Mouse (Mus musculus) kidney, embryonic 15.5 days (tissue): ENCODE results near the gene Ppfia2. TPM values are rescaled to one million over a fixed set of nuclear protein-coding genes. Genes with fewer than 3 reads are reported as not detected.

ENCODE experiments used
- ATAC-seq: fragments of 200-750 bp; cut with Nextera tagmentation; replicated peaks from 2 replicates; pipeline ENCODE4 v1.8.0; 2017; ENCODE audit warnings: moderate TSS enrichment; ENCODE audit not compliant: low FRiP score
- H3K27ac ChIP-seq: fragments of 300-500 bp; sonication (generic); 2 replicates; pipeline ENCODE4 v1.5.1; 2015; ENCODE audit warnings: mild to moderate bottlenecking, inconsistent platforms
- H3K27me3 ChIP-seq: fragments of 300-500 bp; sonication (generic); 2 replicates; pipeline ENCODE4 v1.6.1; 2015; ENCODE audit warnings: inconsistent platforms
- H3K36me3 ChIP-seq: fragments of 300-500 bp; sonication (generic); 2 replicates; pipeline ENCODE4 v1.6.1; 2015; ENCODE audit warnings: inconsistent platforms
- H3K4me1 ChIP-seq: fragments of 300-500 bp; sonication (generic); 2 replicates; pipeline ENCODE4 v1.6.1; 2015; ENCODE audit warnings: inconsistent platforms
- H3K4me2 ChIP-seq: fragments of 300-500 bp; sonication (generic); 2 replicates; pipeline ENCODE4 v1.6.1; 2015; ENCODE audit warnings: moderate library complexity, mild to moderate bottlenecking, inconsistent platforms
- H3K4me3 ChIP-seq: fragments of 300-500 bp; sonication (generic); replicated peaks from 2 replicates; pipeline ENCODE4 v1.5.1; 2015; ENCODE audit warnings: mild to moderate bottlenecking, inconsistent platforms
- H3K9ac ChIP-seq: fragments of 300-500 bp; sonication (generic); 2 replicates; pipeline ENCODE4 v1.6.1; 2015; ENCODE audit warnings: mild to moderate bottlenecking, inconsistent platforms
- H3K9me3 ChIP-seq: fragments of 300-500 bp; sonication (generic); replicated peaks from 2 replicates; pipeline ENCODE4 v1.6.1; 2016; ENCODE audit warnings: inconsistent platforms
- WGBS: fragments of 180-500 bp; shearing (Covaris S2); methylation state at CpG from one replicate; pipeline ENCODE4 v1.1.7; 2015; ENCODE audit warnings: mixed read lengths; 5-methylcytosine and 5-hydroxymethylcytosine counted together
- polyA plus RNA-seq: library from polyadenylated mRNA; unstranded; fragments of >200 nt; fragmentation: Nextera tagmentation; extraction: Ambion mirVana; gene quantifications from 2 replicates; pipeline ENCODE4 v1.2.1, GENCODE M21; 2015

Gene Ppfia2
- polyA plus RNA-seq, result 0.53 and 0.86 TPM in 2 replicates

GRCm38 (mm10) chr10:106469855-106470532, at the start of gene Ppfia2:
TSS of gene Ppfia2 (plus strand) at chr10:106470339.
- peak within 1 kb of the TSS; percentile 15 for H3K9ac ChIP-seq
- no peaks in the 10 kb centered on the region for H3K36me3 ChIP-seq
- peak; percentile 89 for ATAC-seq
- H3K4me2 ChIP-seq, result peak within 1 kb of the TSS; percentile 90
- no peaks in the 10 kb centered on the region for H3K9me3 ChIP-seq
- H3K27me3 ChIP-seq, result peaks cover 41% of the 10 kb centered on the region
- no peak within 1 kb of the TSS for H3K27ac ChIP-seq
- peak within 1 kb of the TSS; percentile 52 for H3K4me3 ChIP-seq
- peaks cover 19% of the 10 kb centered on the region for H3K4me1 ChIP-seq
- under 1% methylated on average over 30 of the region's 30 CpGs for whole genome bisulfite sequencing

- H3K27ac ChIP-seq, result no peak overlapping the region
- no peaks in the 10 kb centered on the region for H3K36me3 ChIP-seq
- ATAC-seq, result 0 out of 2 replicates have a peak, but pooled peaks have one; percentile 47
- peaks cover 19% of the 10 kb centered on the region for H3K4me1 ChIP-seq
- no peak overlapping the region for H3K9ac ChIP-seq
- no peaks in the 10 kb centered on the region for H3K9me3 ChIP-seq
- WGBS, result 2% methylated on average over 19 of the region's 19 CpGs
- H3K27me3 ChIP-seq, result peaks cover 41% of the 10 kb centered on the region
- H3K4me3 ChIP-seq, result peak overlapping the region; percentile 52
- peak overlapping the region; percentile 90 for H3K4me2 ChIP-seq
Observed at GRCm38 (mm10) chr10:106468956-106469721, 1.0 kb upstream of the Ppfia2 start.

DNA sequence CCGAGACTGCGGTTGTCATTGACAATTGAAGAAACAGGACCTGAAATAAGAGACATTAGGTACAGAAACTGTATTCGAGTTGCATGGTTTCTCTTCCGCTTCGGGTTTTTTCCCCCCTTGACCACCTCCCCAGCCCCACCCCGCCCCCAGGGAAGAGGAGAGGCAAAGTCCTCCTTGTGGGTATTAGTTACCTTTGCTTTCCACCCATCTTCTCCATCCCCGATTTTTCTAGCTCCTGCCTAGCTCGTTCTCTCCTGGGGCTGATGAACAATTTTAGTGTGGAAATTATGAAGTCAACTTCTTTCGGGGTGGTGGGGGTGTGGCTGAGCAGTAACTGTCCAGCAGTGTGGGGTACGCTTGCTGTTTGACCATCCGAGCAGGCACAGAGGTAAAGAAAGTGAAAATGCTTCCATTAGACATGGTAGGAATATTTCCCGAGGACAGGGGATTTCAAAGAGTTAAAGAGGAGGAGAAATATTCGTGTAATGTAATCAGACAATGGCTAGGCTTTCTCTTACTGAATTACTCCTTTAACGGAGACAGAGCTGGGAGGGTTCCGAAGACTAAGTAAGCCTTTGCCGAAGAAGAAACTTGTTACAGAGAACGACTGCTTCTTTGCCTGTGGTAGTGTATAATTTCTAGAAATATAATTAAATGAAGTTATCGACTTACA, 530 bp downstream of the Ppfia2 start:
- Histone ChIP-seq H3K27me3 (peaks cover 41% of the 10 kb centered on the region), H3K36me3 (no peaks in the 10 kb centered on the region), H3K4me2 (peak overlapping the region; percentile 90), H3K4me3 (peak overlapping the region; percentile 52), H3K9me3 (no peaks in the 10 kb centered on the region), H3K4me1 (peaks cover 19% of the 10 kb centered on the region), H3K9ac (peak overlapping the region; percentile 15), H3K27ac (no peak overlapping the region)
- no peak for ATAC-seq
- 11% methylated on average over 18 of the region's 18 CpGs for WGBS

DNA sequence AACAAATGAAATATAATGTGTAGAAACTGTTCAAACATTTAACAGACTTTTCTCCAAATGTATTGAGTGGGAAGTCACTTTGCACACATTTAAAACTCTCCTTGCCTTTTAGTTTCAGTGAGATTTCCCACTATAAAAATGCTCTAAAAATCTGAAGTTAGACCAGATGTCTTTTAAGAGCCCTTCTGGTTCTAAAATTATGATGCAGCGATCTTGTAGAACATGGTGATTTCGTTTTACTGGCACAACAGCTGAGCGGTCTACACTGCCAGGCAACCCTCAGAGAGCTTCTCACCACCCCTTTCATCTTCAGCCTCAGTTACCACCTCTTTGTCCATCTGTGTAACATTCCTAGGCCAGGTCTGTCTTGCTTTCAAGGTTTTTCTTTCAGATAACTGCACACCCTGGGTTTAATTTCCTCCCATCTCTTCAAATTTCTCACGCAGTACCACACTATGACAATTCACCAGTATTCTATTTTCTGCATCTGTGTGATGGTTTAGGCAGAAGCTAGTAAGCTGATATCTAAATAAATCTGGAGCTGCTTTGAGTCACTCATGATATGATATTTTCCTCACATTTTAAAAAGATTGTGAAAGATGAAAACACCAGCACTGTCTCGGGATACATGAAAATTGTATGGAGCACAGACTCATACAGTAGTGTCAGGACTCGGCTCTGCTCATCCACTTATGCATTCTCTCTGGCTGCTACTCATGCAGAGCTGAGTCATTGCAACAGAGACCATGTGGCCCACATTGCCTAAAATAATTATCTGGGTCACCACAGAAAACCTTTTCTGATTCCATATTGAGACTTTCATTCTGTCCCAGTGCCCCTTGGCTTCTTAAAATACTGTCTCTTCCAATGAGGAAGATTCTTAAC, 39.4 kb downstream of the Ppfia2 start:
- no peaks in the 10 kb centered on the region for H3K4me1 ChIP-seq
- H3K27ac ChIP-seq, result no peak overlapping the region
- no peaks in the 10 kb centered on the region for H3K27me3 ChIP-seq
- no peaks in the 10 kb centered on the region for H3K36me3 ChIP-seq
- H3K4me3 ChIP-seq, result no peak overlapping the region
- no peak overlapping the region for H3K9ac ChIP-seq
- 83% methylated on average over 6 of the region's 6 CpGs for WGBS
- ATAC-seq, result no peak
- no peak overlapping the region for H3K4me2 ChIP-seq
- no peaks in the 10 kb centered on the region for H3K9me3 ChIP-seq

DNA sequence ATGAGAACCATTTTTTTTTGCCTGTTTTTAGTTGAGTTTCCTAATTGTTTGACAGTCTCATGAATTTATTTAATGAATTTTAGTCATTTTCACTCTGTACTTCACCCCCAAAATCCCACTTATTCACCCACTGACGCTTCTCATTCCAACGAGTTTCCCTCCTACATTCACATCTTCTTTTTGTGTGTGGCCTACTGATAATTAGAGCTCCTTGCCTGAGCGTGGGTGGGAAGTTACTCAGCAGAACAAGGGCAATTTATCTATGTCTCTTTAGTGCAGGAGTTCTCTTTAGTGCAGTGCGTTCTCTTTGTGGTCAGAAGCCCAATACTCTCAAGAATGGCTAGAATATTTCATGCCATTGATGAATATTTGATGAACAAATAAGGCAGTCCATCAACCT, 95.9 kb downstream of the Ppfia2 start:
- H3K36me3 ChIP-seq, result no peaks in the 10 kb centered on the region

GRCm38 (mm10) chr10:106585026-106585425, 114.9 kb downstream of the Ppfia2 start:
- 0 out of 2 replicates have a peak, but pooled peaks have one; percentile 15 for ATAC-seq
- 77% methylated on average over 4 of the region's 4 CpGs for WGBS

More for the DNA sequence above, 95.9 kb downstream of the Ppfia2 start:
- ATAC-seq, result no peak
- Histone ChIP-seq H3K4me3 (no peak overlapping the region), H3K27me3 (no peaks in the 10 kb centered on the region), H3K4me1 (no peaks in the 10 kb centered on the region), H3K9ac (no peak overlapping the region), H3K27ac (no peak overlapping the region), H3K4me2 (no peak overlapping the region), H3K9me3 (no peaks in the 10 kb centered on the region)
- 41% methylated on average over 4 of the region's 4 CpGs for WGBS

DNA sequence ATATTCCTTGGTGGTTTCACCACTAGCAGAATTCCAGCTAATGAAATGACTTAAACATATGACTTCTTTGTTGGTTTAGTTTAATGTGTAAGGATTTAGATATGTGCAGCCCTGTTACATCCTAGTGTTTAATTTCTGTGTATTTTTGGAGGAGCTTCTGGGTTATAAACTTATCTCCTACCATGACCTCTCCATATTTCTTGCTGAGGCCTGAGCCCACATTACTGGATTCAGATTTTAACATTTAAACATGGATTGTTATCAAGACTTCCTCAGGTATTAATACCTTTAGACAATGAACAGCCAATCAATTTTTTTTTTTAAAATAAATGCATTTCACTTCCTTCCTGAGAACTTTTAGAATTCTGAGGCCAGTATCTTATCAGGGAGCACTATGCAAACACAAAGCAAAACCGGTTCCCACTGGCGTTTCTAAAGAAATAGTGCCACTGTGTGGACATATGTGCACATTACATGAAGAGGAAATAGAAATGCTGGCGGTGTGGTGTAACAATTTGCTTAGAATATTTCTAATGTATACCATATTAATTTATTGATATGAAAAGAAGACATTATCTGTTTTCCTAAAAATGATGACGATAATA, 115.4 kb downstream of the Ppfia2 start:
- Histone ChIP-seq H3K4me3 (no peak overlapping the region), H3K9me3 (no peaks in the 10 kb centered on the region), H3K36me3 (no peaks in the 10 kb centered on the region), H3K27ac (no peak overlapping the region), H3K4me1 (no peaks in the 10 kb centered on the region), H3K4me2 (no peak overlapping the region), H3K27me3 (no peaks in the 10 kb centered on the region), H3K9ac (no peak overlapping the region)
- no peak for ATAC-seq
- WGBS, result 3% methylated on average over 4 of the region's 4 CpGs

More at GRCm38 (mm10) chr10:106585026-106585425, 114.9 kb downstream of the Ppfia2 start:
- no peak overlapping the region for H3K9ac ChIP-seq
- H3K4me2 ChIP-seq, result no peak overlapping the region
- H3K4me3 ChIP-seq, result no peak overlapping the region
- no peak overlapping the region for H3K27ac ChIP-seq
- no peaks in the 10 kb centered on the region for H3K4me1 ChIP-seq
- H3K9me3 ChIP-seq, result no peaks in the 10 kb centered on the region
- no peaks in the 10 kb centered on the region for H3K27me3 ChIP-seq
- no peaks in the 10 kb centered on the region for H3K36me3 ChIP-seq

DNA sequence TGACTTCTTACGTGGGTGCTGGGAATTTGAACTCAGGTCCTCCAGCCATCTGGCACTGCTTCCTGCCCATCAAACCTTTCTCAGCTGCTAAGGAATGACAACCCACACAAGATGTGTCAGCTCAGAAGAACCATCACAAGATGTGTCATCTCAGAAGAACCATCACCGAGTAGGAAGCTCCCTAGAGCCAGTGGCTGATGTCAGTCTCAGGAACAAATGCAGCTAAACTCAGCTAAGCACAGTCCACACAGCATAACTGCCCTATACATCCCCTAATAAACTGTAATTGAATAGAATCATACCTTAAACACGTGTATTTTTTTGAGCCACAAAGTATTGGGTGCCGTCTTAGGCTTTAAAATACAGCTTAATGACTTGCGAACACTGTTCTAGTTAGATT, 117.7 kb downstream of the Ppfia2 start:
- no peaks in the 10 kb centered on the region for H3K4me1 ChIP-seq
- H3K9ac ChIP-seq, result no peak overlapping the region
- H3K9me3 ChIP-seq, result no peaks in the 10 kb centered on the region
- no peaks in the 10 kb centered on the region for H3K27me3 ChIP-seq
- WGBS, result 73% methylated on average over 5 of the region's 5 CpGs
- H3K4me2 ChIP-seq, result no peak overlapping the region
- H3K4me3 ChIP-seq, result no peak overlapping the region
- no peak for ATAC-seq
- no peaks in the 10 kb centered on the region for H3K36me3 ChIP-seq
- no peak overlapping the region for H3K27ac ChIP-seq

GRCm38 (mm10) chr10:106590944-106591343, 120.8 kb downstream of the Ppfia2 start:
- Histone ChIP-seq H3K27me3 (no peaks in the 10 kb centered on the region), H3K9ac (no peak overlapping the region), H3K36me3 (no peaks in the 10 kb centered on the region), H3K4me3 (no peak overlapping the region), H3K4me1 (no peaks in the 10 kb centered on the region), H3K9me3 (no peaks in the 10 kb centered on the region), H3K4me2 (no peak overlapping the region), H3K27ac (no peak overlapping the region)
- WGBS, result 83% methylated on average over 1 of the region's 1 CpGs
- no peak for ATAC-seq

- no peak for ATAC-seq
- no peak overlapping the region for H3K4me2 ChIP-seq
- H3K9ac ChIP-seq, result no peak overlapping the region
- H3K4me3 ChIP-seq, result no peak overlapping the region
- 55% methylated on average over 1 of the region's 1 CpGs for WGBS
- no peaks in the 10 kb centered on the region for H3K9me3 ChIP-seq
- H3K27ac ChIP-seq, result no peak overlapping the region
- no peaks in the 10 kb centered on the region for H3K27me3 ChIP-seq
- H3K4me1 ChIP-seq, result no peaks in the 10 kb centered on the region
- H3K36me3 ChIP-seq, result no peaks in the 10 kb centered on the region
Observed at GRCm38 (mm10) chr10:106596976-106597375, 126.8 kb downstream of the Ppfia2 start.

DNA sequence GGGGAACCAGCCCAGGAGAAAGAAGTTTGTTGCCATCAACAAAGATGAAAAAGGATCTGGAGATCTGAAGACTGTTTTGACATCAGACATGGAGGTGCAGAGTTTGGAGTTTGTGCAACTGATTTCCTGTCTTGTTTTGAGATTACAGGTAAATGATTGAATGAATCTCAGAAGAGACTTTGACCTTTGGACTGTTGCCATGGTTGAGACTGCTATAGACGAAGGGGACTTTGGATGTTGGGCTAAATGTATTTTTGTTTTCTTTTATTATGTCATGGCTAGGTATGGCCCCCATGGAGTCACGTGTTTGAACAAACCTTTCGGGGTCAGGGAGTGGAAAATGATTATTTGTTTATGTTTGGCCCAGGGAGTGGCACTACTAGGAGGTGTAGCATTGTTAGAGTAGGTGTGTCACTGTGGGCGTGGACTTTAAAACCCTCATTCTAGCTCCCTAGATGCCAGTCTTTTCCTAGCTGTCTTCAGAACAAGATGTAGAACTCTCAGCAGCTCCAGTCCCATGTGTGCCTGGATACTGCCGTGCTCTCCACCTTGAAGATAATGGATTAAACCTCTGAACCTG, 133.3 kb downstream of the Ppfia2 start:
- Histone ChIP-seq H3K36me3 (no peaks in the 10 kb centered on the region), H3K4me1 (no peaks in the 10 kb centered on the region), H3K27ac (no peak overlapping the region), H3K4me3 (no peak overlapping the region), H3K9me3 (no peaks in the 10 kb centered on the region), H3K27me3 (no peaks in the 10 kb centered on the region), H3K4me2 (no peak overlapping the region), H3K9ac (no peak overlapping the region)
- WGBS, result 77% methylated on average over 5 of the region's 5 CpGs
- no peak for ATAC-seq
